Mouse (Mus musculus): ENCODE data around the gene Nr6a1.

DNA sequence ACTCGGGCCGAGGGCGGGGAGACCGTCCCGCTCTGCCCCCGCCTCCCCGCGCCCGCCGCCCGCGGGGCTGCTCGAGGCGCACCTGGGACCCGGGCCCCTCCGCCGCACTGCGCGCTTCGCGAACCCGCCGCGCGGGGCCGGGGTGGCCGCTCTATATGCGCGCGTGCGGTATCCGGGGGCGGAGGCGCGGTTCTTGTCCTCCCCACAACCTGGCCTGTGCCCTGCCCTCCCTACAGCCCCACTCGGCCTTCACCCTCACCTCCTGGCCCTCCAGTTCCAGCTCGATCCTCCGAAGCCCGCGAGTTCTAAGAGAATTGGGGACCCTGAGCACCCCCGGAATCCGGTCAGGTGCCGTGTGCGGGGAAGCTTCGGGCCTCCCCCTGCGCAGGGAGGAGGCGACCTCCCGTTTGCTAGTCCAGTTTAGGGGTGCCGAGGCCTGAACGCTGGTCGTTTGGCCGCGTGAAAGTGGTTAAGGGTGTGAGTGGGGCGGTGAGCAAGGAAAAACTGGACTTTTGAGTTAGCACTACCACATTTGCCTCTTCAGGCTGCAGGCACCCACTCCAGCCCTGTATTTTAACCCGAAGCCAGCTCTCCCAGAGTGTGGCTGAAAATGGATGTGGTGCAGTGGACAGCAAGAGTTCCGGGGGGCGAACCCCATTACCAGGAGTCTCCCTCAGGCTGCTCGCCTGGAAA is 215.3 kb downstream of the Nr6a1 start:
- TF ChIP-seq CTCF (IDR thresholded peaks at IDR 0.05; ENCODE audit: insufficient read depth, low read depth, low read length) (no peak), POLR2A (IDR thresholded peaks at IDR 0.05; ENCODE audit: insufficient read depth, low read depth, low read length) (no peak)
